Mouse (Mus musculus) adrenal gland, adult (tissue): ENCODE measurements around the gene Azi2.

Experiments
- DNase-seq, 2 experiments: peaks; one replicate each; pipeline ENCODE4 v3.0.0; 2022 to 2023; ENCODE audit warnings: low spot score in 1 of 2; ENCODE audit not compliant: inconsistent age in 2 of 2

Gene Azi2

GRCm38 (mm10) chr9:118082575-118083431 lies 42.5 kb downstream of the Azi2 start:
- DNase-seq: no peak

GRCm38 (mm10) chr9:118083834-118084233 lies 43.5 kb downstream of the Azi2 start:
- no peak for DNase-seq

GRCm38 (mm10) chr9:118099395-118099794 lies 59.1 kb downstream of the Azi2 start:
- peak in 1 of 2 experiments; percentile 49 for DNase-seq

- DNase-seq: no peak
Observed at GRCm38 (mm10) chr9:118100484-118100883, 60.2 kb downstream of the Azi2 start.

GRCm38 (mm10) chr9:118101802-118102201 lies 61.5 kb downstream of the Azi2 start:
- DNase-seq: peak in 1 of 2 experiments; percentile 48

GRCm38 (mm10) chr9:118108527-118109011 lies 68.3 kb downstream of the Azi2 start:
- peak in 1 of 2 experiments; percentile 20 for DNase-seq

- DNase-seq: no peak
Observed at GRCm38 (mm10) chr9:118109697-118110359, 69.5 kb downstream of the Azi2 start.

- DNase-seq: peak in 1 of 2 experiments; percentile 78
Observed at GRCm38 (mm10) chr9:118110360-118110710, 70.0 kb downstream of the Azi2 start.
